Mouse (Mus musculus) small intestine, adult 2 months (tissue): ENCODE results near the gene Scn4b.

ENCODE experiments used
- CTCF ChIP-seq: fragments of 200-500 bp; IDR thresholded peaks from 2 replicates; pipeline ENCODE4 v1.5.1; 2012; ENCODE audit warnings: low read depth, mild to moderate bottlenecking, control low read depth, inconsistent platforms, low read length, moderate library complexity, mixed read lengths; ENCODE audit not compliant: insufficient replicate concordance, insufficient read length; ENCODE audit errors: extremely low read depth
- POLR2A ChIP-seq: fragments of 200-500 bp; IDR thresholded peaks from 2 replicates; pipeline ENCODE4 v1.6.1; 2012; ENCODE audit warnings: low read depth, mild to moderate bottlenecking, control low read depth, inconsistent platforms, low read length, moderate library complexity

DNA sequence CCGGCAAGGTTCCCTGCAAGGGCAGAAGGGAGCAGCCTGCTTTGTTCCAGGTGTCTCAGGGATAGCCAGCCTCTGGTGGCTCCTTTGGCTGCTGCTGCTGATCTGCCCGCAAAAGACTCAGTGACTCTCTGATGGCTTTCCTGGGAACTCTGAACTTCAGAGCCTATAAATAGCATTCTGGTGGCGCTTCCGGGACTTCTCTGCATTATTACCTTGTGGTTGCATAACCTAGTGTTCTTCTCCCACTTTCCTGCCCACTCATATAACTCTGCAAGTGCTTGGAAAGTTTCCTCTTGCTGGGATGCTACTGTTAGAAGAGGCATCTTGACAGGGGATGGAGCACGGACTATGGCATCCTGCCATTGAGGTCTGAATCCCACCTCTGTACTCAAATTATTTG lies 59.4 kb downstream of the Scn4b start:
- TF ChIP-seq POLR2A (no peak), CTCF (0 out of 2 replicates have a peak, but pooled peaks have one; percentile 2)
